Mouse (Mus musculus) spleen, adult 2 months (tissue): ENCODE results near the gene Tnfaip8l2.

Experiments used
- CTCF ChIP-seq: fragments of 200-500 bp; IDR thresholded peaks from 2 replicates; pipeline ENCODE4 v1.5.1; 2011; ENCODE audit warnings: mild to moderate bottlenecking, inconsistent platforms; ENCODE audit not compliant: insufficient read depth, insufficient read length, insufficient replicate concordance; ENCODE audit errors: extremely low read depth
- POLR2A ChIP-seq: fragments of 200-500 bp; IDR thresholded peaks from 2 replicates; pipeline ENCODE4 v1.6.1; 2011; ENCODE audit warnings: low read depth, low read length, inconsistent platforms

- TF ChIP-seq CTCF (no peak), POLR2A (no peak)
These were observed 43.9 kb upstream of the Tnfaip8l2 start for GRCm38 (mm10) chr3:95186100-95186499.
